Mouse (Mus musculus) E14TG2a.4 (cell line): ENCODE measurements around the gene Tpcn1.

Experiments
- CTCF ChIP-seq: conservative IDR thresholded peaks from 2 replicates; pipeline ENCODE4 v1.5.1; 2014; ENCODE audit warnings: low read length
- POU5F1 ChIP-seq: IDR thresholded peaks from 2 replicates; pipeline ENCODE4 v1.6.1; 2014; ENCODE audit warnings: low read length, borderline replicate concordance

- no peak for TF ChIP-seq CTCF
- TF ChIP-seq POU5F1 = no peak
Measured at GRCm38 (mm10) chr5:120536632-120537031, 51.8 kb downstream of the Tpcn1 start.
